30 mouse cellular contexts compared by ENCODE assay signal in genomic region chr4:125219209-125219608, GRCm38 (mm10).
DNase-seq lines count a peak whose midpoint lies in the region; ATAC-seq and TF ChIP-seq lines count a peak whose summit lies in the region.
"Had no signal": no experiment of that assay in that cellular context is flagged by ENCODE, and none has a peak within 500 bp of the region (broad histone marks: within the 10 kb centered on the region; RNA-seq: fewer than 3 reads in every experiment).

No protein-coding gene starts in this region.

- peaks cover 12% of the 10 kb centered on the region for H3K4me1 ChIP-seq in testis, adult 2 months (ENCODE audit: control insufficient read depth, insufficient read depth, low read length)
- H3K4me1 ChIP-seq: embryonic facial prominence, embryonic 13.5 days; forebrain, embryonic 13.5 days; heart, embryonic 12.5 days; heart, embryonic 15.5 days had no signal

- no peak for ATAC-seq in erythroblast, adult 5-6 weeks (replicated peaks; ENCODE audit: low FRiP score, poor library complexity, severe bottlenecking)
- ATAC-seq: CD4-positive, CD25-positive, alpha-beta regulatory T cell, adult 4 months; forebrain, embryonic 13.5 days; forebrain, embryonic 16.5 days; hindbrain, postnatal 0 days; inflammation-experienced regulatory T-cells, adult 6 months; intestine, embryonic 16.5 days had no signal

- DNase-seq in testis, postnatal 10 days (ENCODE audit: low spot score): no peak
- DNase-seq in ES-CJ7 (ENCODE audit: low read depth, low spot score): peak; percentile 78
- DNase-seq in brain, adult 2 months (ENCODE audit: low read depth, low spot score): peak; percentile 15
- DNase-seq in spleen, postnatal 36 days (ENCODE audit: low spot score in 2 of 2): no peak
- no peak for DNase-seq in left cerebral cortex, adult 9 months (ENCODE audit: low spot score in 2 of 2)
- DNase-seq: adrenal gland, postnatal 10 days; adrenal gland, postnatal 36 days; B cell, adult 2 months; cerebellum, adult 11 months; cerebellum, adult 2 months; cerebellum, adult 9-11 months; cerebellum, postnatal 25 days; gastrocnemius, postnatal 10 days; gastrocnemius, postnatal 36 days; heart, postnatal 10 days; heart, postnatal 4 days had no signal

- H3K27ac ChIP-seq in testis, adult 2 months (ENCODE audit: control insufficient read depth, insufficient read depth, low read depth, low read length): peak overlapping the region; percentile 80
- H3K27ac ChIP-seq: embryonic facial prominence, embryonic 10.5 days; embryonic facial prominence, embryonic 13.5 days; forebrain, embryonic 10.5 days; forebrain, embryonic 13.5 days; heart, embryonic 15.5 days; hindbrain, embryonic 14.5 days; hindbrain, postnatal 0 days had no signal

- no peak for TF ChIP-seq CTCF in testis, adult 2 months (IDR thresholded peaks at IDR 0.05; ENCODE audit: control insufficient read depth, insufficient read depth, insufficient replicate concordance, low read depth, low read length)

- H3K27me3 ChIP-seq in testis, adult 2 months (ENCODE audit: control insufficient read depth, insufficient read depth, low read length): no peaks in the 10 kb centered on the region

- peak overlapping the region; percentile 88 for H3K4me3 ChIP-seq in testis, adult 2 months (ENCODE audit: control insufficient read depth, low read depth, low read length)
- H3K4me3 ChIP-seq: embryonic facial prominence, embryonic 10.5 days; embryonic facial prominence, embryonic 13.5 days; forebrain, embryonic 10.5 days; forebrain, embryonic 13.5 days; heart, embryonic 12.5 days; heart, embryonic 15.5 days had no signal

- no peaks in the 10 kb centered on the region for H3K36me3 ChIP-seq in testis, adult 2 months (ENCODE audit: control insufficient read depth, insufficient read depth, low read length)
- H3K36me3 ChIP-seq: embryonic facial prominence, embryonic 10.5 days; embryonic facial prominence, embryonic 13.5 days; forebrain, embryonic 10.5 days; heart, embryonic 12.5 days; heart, embryonic 15.5 days had no signal

- peak; percentile 34 for TF ChIP-seq POLR2A in testis, adult 2 months (IDR thresholded peaks at IDR 0.05; ENCODE audit: control insufficient read depth, low read depth, low read length)

Comparison
In these comparisons a context has a peak if more than half of its experiments do, and no peak if none do; other contexts are left out.
1. DNase-seq: peak in ES-CJ7 (single experiment) and brain, adult 2 months (single experiment); none in testis, postnatal 10 days (single experiment), spleen, postnatal 36 days (0 of 2) and left cerebral cortex, adult 9 months (0 of 2).